Mouse (Mus musculus) embryonic facial prominence, embryonic 15.5 days (tissue): Measurements from ENCODE around the gene Smg6. TPM values are rescaled to one million over a fixed set of nuclear protein-coding genes. Genes with fewer than 3 reads are reported as not detected.
A peak's percentile ranks its signal among the peaks of the same experiment; 100 is the strongest.

Experiments used
- ATAC-seq: fragments of 200-750 bp; cut with Nextera tagmentation; 2 replicates; pipeline ENCODE4 v1.8.0; 2017; ENCODE audit warnings: low read depth, moderate TSS enrichment; ENCODE audit not compliant: insufficient number of reproducible peaks, low FRiP score, low TSS enrichment
- H3K27ac ChIP-seq: fragments of 300-500 bp; sonication (generic); replicated peaks from 2 replicates; pipeline ENCODE4 v1.5.1; 2015; ENCODE audit warnings: mild to moderate bottlenecking, inconsistent platforms
- H3K27me3 ChIP-seq: fragments of 300-500 bp; sonication (generic); 2 replicates; pipeline ENCODE4 v1.6.1; 2015; ENCODE audit warnings: inconsistent platforms
- H3K36me3 ChIP-seq: fragments of 300-500 bp; sonication (generic); 2 replicates; pipeline ENCODE4 v1.6.1; 2015; ENCODE audit warnings: mild to moderate bottlenecking, inconsistent platforms
- H3K4me1 ChIP-seq: fragments of 300-500 bp; sonication (generic); 2 replicates; pipeline ENCODE4 v1.6.1; 2015; ENCODE audit warnings: inconsistent platforms
- H3K4me2 ChIP-seq: fragments of 300-500 bp; sonication (generic); replicated peaks from 2 replicates; pipeline ENCODE4 v1.6.1; 2015; ENCODE audit warnings: mild to moderate bottlenecking, inconsistent platforms
- H3K4me3 ChIP-seq: fragments of 300-500 bp; sonication (generic); replicated peaks from 2 replicates; pipeline ENCODE4 v1.5.1; 2015; ENCODE audit warnings: mild to moderate bottlenecking, inconsistent platforms
- H3K9ac ChIP-seq: fragments of 300-500 bp; sonication (generic); 2 replicates; pipeline ENCODE4 v1.6.1; 2015; ENCODE audit warnings: inconsistent platforms
- H3K9me3 ChIP-seq: fragments of 300-500 bp; sonication (generic); replicated peaks from 2 replicates; pipeline ENCODE4 v1.6.1; 2016; ENCODE audit warnings: inconsistent platforms
- WGBS: fragments of 180-500 bp; shearing (Covaris S2); methylation state at CpG from one replicate; pipeline ENCODE4 v1.1.7; 2015; 5-methylcytosine and 5-hydroxymethylcytosine counted together
- microRNA counts: library from miRNA; unstranded; fragments of <30 nt; microRNA quantifications from one replicate; lab custom pipeline; 2016
- microRNA-seq: library from miRNA; unstranded; fragments of <30 nt; microRNA quantifications from one replicate; pipeline ENCODE4, GENCODE M21; 2016; ENCODE audit warnings: borderline number of aligned reads
- polyA plus RNA-seq: library from polyadenylated mRNA; unstranded; fragments of >200 nt; fragmentation: Nextera tagmentation; extraction: Ambion mirVana; gene quantifications from 2 replicates; pipeline ENCODE4 v1.2.1, GENCODE M21; 2015

The Smg6 gene
- polyA plus RNA-seq, 1 experiment from 2014 or later: 18.1 TPM

DNA sequence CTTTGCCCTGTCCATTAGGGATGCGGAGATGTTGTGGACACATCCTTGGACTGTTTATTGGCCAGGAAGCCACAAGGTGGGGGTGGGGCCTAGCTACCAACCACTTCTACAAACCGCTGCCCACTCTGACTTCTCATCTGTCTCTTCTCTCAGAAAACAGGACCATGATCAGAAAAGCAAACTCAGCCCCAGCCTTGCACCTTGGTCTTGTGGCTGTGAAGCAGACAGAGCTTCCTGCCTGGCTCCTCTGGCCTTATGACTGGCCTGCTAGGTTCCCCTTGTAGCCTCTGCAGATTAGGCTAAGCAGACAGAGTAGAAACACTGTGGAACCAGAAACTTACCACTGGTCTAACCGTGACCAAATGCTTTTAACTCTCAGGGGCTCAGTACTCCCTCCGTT, 283.7 kb downstream of the Smg6 start:
- no peaks in the 10 kb centered on the region for H3K9me3 ChIP-seq
- 70% methylated on average over 4 of the region's 4 CpGs for WGBS
- H3K9ac ChIP-seq: no peak overlapping the region
- H3K27ac ChIP-seq: no peak overlapping the region
- H3K4me1 ChIP-seq: peaks cover 26% of the 10 kb centered on the region
- no peak overlapping the region for H3K4me3 ChIP-seq
- H3K27me3 ChIP-seq: no peaks in the 10 kb centered on the region
- no peak for ATAC-seq
- no peaks in the 10 kb centered on the region for H3K36me3 ChIP-seq
- no peak overlapping the region for H3K4me2 ChIP-seq

GRCm38 (mm10) chr11:75210093-75210492, 284.5 kb downstream of the Smg6 start:
- peaks cover 26% of the 10 kb centered on the region for H3K4me1 ChIP-seq
- no peaks in the 10 kb centered on the region for H3K27me3 ChIP-seq
- no peak overlapping the region for H3K27ac ChIP-seq
- H3K36me3 ChIP-seq: no peaks in the 10 kb centered on the region
- H3K4me2 ChIP-seq: no peak overlapping the region
- WGBS: 78% methylated on average over 4 of the region's 4 CpGs
- H3K9ac ChIP-seq: no peak overlapping the region
- H3K9me3 ChIP-seq: no peaks in the 10 kb centered on the region
- no peak overlapping the region for H3K4me3 ChIP-seq
- no peak for ATAC-seq

- Histone ChIP-seq H3K4me2 (no peak overlapping the region), H3K4me1 (peaks cover 26% of the 10 kb centered on the region), H3K9ac (no peak overlapping the region), H3K36me3 (no peaks in the 10 kb centered on the region), H3K4me3 (no peak overlapping the region), H3K9me3 (no peaks in the 10 kb centered on the region), H3K27ac (no peak overlapping the region), H3K27me3 (no peaks in the 10 kb centered on the region)
- ATAC-seq: no peak
- 56% methylated on average over 6 of the region's 6 CpGs for WGBS
Measured at GRCm38 (mm10) chr11:75210755-75211154, 285.1 kb downstream of the Smg6 start.

GRCm38 (mm10) chr11:75212031-75212667, 286.5 kb downstream of the Smg6 start:
- 53% methylated on average over 8 of the region's 8 CpGs for WGBS

DNA sequence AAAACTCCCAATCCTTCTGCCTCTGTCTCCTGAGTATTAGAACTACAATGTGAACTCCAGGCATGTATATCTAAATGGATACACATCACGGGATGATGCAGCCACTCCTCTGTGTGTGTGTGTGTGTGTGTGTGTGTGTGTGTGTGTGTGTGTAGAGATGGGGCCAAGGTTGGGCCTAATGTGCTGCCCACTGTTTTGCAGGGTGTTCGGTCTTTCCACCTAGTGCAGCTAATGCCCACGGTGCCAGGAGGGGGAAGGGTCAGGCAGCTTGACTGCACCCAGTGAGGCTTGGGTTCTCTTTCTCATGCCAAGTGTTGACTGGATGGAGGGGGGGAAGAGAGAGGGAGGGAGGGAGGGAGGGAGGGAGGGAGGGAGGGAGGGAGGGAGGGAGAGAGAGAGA, 287.3 kb downstream of the Smg6 start:
- Histone ChIP-seq H3K36me3 (no peaks in the 10 kb centered on the region), H3K4me1 (peaks cover 26% of the 10 kb centered on the region), H3K9me3 (no peaks in the 10 kb centered on the region), H3K9ac (no peak overlapping the region), H3K4me3 (no peak overlapping the region), H3K27me3 (no peaks in the 10 kb centered on the region), H3K4me2 (no peak overlapping the region), H3K27ac (no peak overlapping the region)
- WGBS: 63% methylated on average over 3 of the region's 3 CpGs
- no peak for ATAC-seq

More at GRCm38 (mm10) chr11:75212031-75212667, 286.5 kb downstream of the Smg6 start:
- Histone ChIP-seq H3K9ac (no peak overlapping the region), H3K9me3 (no peaks in the 10 kb centered on the region), H3K4me2 (no peak overlapping the region), H3K27ac (peak overlapping the region; percentile 60), H3K4me1 (peaks cover 26% of the 10 kb centered on the region), H3K36me3 (no peaks in the 10 kb centered on the region), H3K4me3 (no peak overlapping the region), H3K27me3 (no peaks in the 10 kb centered on the region)
- peak; percentile 47; the same call in 1 of the 2 replicates for ATAC-seq

- Histone ChIP-seq H3K9me3 (no peaks in the 10 kb centered on the region), H3K4me1 (peaks cover 26% of the 10 kb centered on the region), H3K4me3 (peak overlapping the region; percentile 32), H3K4me2 (peak overlapping the region; percentile 58), H3K27ac (no peak overlapping the region; the same call in 1 of the 2 replicates), H3K36me3 (no peaks in the 10 kb centered on the region), H3K27me3 (no peaks in the 10 kb centered on the region), H3K9ac (peak overlapping the region; percentile 31)
- WGBS: 7% methylated on average over 33 of the region's 35 CpGs
- ATAC-seq: peak; percentile 21; the same call in 1 of the 2 replicates
Measured at GRCm38 (mm10) chr11:75213372-75214080, 287.9 kb downstream of the Smg6 start.

MicroRNAs within 50 kb of the gene (microRNA counts, 519-probe panel; counts per million panel counts)
- microRNA mmu-miR-132 (lab: Ali Mortazavi, UCI) (2,558 counts per million, percentile 59 among the panel's probes with 10 or more counts), microRNA mmu-miR-212 (lab: Ali Mortazavi, UCI) (not detected)

Small RNA genes lying within 50 kb of the gene (microRNA-seq; reads per million reads assigned to microRNA genes)
- gene Mir132 (202 reads per million, percentile 63 among the genes with 10 or more reads in this experiment), gene Mir212 (20.0 reads per million, percentile 37 among the genes with 10 or more reads in this experiment)

Other genes with a start within 250 kb of the Smg6 start
- 44.0 and 44.5 TPM in 2 replicates for gene Pafah1b1, start 201.2 kb upstream of the Smg6 start, polyA plus RNA-seq
- gene Mettl16, start 155.0 kb upstream of the Smg6 start, polyA plus RNA-seq: 45.8 and 48.9 TPM in 2 replicates
- gene Mnt, start 94.9 kb upstream of the Smg6 start, polyA plus RNA-seq: 6.3 and 6.9 TPM in 2 replicates
- gene Sgsm2, start 28.8 kb upstream of the Smg6 start, polyA plus RNA-seq: 5.8 and 6.8 TPM in 2 replicates
- 41.2 and 41.8 TPM in 2 replicates for gene Tsr1, start 27.8 kb upstream of the Smg6 start, polyA plus RNA-seq
- 26.9 and 29.6 TPM in 2 replicates for gene Srr, start 125 bp downstream of the Smg6 start, polyA plus RNA-seq
- 17.7 and 19.8 TPM in 2 replicates for gene Hic1, start 243.7 kb downstream of the Smg6 start, polyA plus RNA-seq